Mouse (Mus musculus): ENCODE measurements around the gene Fam131a. TPM values are rescaled to one million over a fixed set of nuclear protein-coding genes. Genes with fewer than 3 reads are reported as not detected.

Fam131a gene
- total RNA-seq, 2 experiments from 2014 or later: 0.26 TPM; not detected in 1

DNA sequence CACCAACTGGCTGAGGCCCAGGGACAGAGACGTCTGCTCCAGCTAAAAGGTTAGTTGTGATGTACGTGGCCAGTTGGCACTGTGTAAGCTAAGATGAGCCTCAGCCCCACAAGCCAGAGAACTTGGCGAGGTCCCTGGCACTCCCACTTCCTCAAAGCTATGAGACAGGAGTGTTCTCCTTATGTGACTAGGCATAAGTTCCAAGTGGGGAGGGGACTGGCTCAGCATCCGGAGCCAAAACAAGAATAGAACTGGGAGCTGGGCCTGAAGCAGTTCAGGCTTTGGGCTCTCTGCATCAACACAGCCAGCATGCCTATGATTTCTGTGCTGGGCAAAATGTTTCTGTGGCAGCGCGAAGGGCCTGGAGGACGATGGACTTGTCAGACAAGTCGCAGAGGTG lies 1.7 kb downstream of the Fam131a start:
- no peak for ATAC-seq (replicated peaks; ENCODE audit: low FRiP score, poor library complexity, severe bottlenecking)

DNA sequence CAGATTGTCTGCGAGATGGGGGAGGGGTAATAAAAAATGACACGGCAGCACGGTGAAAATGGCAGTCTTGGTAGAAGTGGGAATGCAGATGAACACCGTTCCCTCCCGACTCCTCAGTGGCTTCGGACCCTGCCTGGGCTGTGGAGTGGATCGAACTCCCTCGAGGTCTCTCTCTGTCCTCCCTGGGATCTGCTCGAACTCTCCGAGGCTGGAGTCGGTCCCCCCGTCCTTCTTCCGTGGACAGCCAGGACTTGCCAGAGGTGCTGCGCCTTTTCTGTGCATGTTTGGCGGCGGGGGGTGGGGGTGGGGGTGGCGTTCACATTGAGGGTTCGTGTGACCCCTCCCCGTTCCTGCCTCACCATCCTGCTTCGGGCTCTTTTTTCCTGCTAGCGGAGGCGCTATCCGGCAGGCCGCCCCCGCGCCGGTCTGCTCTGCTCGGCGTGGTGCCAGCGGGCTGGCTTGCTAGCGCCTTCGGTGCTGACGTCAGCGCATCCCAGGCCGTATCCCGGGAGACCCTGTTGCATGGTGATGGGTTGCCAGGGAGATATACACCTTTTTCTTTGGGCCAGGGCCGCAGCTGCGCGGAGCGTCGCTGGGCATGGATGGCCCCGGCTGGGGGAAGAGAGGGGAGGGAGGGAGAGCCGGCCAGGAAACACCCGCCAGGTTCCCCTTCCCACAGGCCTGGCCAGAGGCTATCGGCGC lies 2.7 kb downstream of the Fam131a start:
- no peak for ATAC-seq (replicated peaks; ENCODE audit: low FRiP score, poor library complexity, severe bottlenecking)

DNA sequence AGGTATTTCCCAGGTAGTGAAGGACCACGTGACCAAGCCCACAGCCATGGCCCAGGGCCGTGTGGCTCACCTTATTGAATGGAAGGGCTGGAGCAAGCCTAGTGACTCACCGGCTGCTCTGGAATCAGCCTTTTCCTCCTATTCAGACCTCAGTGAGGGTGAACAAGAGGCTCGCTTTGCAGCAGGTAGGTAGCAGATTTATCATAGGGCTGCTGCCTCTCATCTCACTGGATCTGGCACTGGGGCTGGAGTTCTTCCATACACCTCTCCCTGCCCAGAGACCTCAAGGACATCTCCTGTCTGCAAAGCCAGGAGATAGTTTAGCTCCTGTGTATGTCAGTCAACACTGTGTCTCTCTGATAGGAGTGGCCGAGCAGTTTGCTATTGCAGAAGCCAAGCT lies 6.2 kb downstream of the Fam131a start:
- ATAC-seq (replicated peaks; ENCODE audit: low FRiP score, poor library complexity, severe bottlenecking): no peak

DNA sequence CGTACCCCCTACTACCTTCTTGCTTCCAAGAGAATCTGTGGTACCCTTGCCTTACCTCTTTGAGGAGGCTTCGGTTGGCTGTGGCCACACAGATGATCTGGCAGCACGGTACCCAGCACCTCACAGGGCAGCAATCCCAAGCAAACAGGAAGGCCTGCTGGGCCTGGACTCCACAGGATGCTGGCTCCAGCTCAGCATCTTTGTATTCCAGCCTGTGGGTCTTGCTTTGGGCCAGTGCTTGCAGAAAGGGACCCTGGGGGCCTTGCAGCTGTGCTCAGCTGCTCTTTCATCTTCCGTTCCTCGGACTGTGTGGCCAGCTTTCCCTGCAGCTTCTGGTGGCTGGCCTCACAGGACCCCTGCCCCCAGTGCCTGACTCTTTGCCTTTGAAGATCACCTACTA lies 7.0 kb downstream of the Fam131a start:
- no peak for ATAC-seq (replicated peaks; ENCODE audit: low FRiP score, poor library complexity, severe bottlenecking)

DNA sequence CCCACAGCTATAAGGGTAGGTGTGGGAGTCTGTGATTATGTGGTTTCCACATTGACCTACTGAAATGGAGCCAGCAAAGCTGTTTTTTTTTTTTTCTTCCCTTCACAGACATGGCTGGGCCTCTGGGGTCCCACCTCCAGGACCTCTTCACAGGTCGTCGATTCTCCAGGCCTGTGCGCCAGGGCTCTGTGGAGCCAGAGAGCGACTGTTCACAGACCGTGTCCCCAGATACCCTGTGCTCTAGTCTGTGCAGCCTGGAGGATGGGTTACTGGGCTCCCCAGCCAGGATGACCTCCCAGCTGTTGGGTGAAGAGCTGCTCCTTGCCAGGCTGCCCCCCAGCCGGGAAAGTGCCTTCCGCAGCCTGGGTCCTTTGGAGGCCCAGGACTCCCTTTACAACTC lies 8.3 kb downstream of the Fam131a start:
- no peak for ATAC-seq (replicated peaks; ENCODE audit: low FRiP score, poor library complexity, severe bottlenecking)

DNA sequence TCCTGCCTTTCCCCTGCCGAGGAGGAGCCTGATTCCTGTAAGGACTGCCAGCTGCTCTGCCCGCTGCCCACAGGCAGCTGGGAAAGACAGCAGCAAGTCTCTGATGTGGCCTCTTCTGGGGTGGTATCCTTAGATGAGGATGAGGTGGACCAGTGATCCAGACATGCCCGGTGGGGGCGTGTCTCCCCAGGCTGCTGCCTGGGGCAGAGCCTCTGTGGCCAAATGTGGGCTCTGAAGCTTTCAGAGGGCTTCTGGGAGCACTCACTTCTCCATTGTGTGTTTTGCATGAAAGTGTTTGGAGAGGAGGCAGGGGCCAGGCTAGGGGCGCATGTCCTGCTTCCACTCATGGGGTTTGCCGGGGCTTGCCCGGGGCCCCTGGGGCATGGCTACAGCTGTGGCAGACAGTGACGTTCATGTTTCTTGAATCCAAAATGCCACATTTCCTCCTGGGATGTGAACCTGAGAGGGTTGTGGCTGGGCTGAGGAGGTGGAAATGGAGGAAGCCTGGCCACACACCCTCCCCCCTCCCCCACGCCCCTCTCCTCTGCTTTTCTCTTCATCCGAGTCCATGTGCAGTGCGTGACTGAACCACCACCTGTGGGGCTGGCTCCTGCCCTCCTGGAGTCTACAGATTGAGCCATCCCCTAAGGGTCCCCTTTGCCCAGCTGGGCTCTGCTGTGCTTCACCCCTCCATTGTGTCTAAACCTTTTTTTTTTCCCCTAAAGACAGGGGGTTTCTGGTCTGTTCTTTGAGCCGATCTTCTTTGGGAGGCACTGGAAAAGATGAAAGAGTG lies 8.9 kb downstream of the Fam131a start:
- ATAC-seq (replicated peaks; ENCODE audit: low FRiP score, poor library complexity, severe bottlenecking): no peak

DNA sequence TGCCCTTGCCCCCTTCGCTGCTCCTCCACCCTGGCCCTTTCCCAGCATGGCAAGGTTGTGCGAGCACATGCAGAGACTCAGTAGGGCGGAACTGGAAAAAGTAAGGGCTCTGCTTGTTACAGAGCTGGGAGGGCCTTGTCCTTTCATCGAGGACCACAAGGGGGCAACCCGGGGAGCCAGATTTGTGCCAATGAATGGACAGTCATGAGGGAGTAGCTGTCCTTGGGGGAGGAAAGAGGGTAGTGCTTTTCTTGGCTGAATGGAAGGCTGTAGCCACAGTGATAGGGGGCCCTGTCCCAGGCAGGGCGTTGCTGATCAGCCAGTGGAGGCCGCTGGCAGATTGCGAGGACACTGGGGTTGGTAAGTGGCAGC lies 9.5 kb downstream of the Fam131a start:
- ATAC-seq (replicated peaks; ENCODE audit: low FRiP score, poor library complexity, severe bottlenecking): peak; percentile 68

DNA sequence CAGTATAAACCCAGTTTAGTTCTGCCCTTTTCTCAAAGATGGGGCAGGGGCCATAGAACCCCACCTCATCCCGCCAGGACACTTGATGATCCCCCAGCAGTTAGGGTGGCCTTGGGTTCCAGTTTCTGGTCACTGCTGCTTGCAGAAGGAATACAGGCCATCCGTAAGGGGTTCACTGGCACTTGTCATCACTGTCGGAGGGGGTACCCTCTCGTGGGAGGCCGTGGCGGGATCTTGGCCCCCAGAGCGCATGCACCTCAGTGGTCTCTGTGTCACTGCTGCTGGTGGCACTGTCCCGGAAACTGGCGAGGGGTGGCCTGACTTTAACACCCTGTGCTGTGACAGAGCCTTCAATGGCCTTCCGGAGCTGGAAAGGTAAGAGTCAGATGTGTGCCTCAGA lies 10.0 kb downstream of the Fam131a start:
- no peak for ATAC-seq (replicated peaks; ENCODE audit: low FRiP score, poor library complexity, severe bottlenecking)

DNA sequence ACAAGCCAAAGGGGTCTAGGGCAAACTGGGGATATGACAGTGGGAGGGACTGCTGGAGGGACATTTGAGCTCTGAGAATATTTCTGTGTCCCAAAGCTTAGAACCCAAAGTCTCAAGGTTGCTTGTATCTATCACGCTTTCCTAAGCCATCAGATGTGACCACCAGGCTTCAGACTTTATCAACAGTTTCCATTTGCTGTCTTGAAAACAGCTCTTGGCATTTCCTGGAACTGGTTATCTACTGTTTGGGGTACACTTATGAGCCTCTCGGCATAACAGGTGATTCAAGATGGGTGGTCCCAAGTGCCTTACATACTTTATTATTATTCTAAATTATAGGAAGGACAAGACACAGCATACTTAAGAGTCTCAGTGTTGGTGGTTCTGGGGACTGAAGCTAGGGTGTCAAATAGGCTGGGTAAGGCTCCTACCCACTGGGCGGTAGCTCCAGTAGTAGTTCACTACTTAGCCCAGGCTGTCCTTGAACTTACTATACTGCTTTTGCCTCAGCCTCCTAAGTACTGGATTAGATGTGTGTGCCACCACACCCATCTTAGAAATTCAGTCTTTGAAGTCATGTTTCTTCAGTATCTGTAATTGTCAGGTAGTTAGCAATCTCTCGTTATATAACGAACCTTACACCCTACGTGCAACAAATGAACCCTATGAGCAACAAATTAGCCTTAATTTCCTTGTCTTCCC lies 10.8 kb downstream of the Fam131a start:
- no peak for ATAC-seq (replicated peaks; ENCODE audit: low FRiP score, poor library complexity, severe bottlenecking)

DNA sequence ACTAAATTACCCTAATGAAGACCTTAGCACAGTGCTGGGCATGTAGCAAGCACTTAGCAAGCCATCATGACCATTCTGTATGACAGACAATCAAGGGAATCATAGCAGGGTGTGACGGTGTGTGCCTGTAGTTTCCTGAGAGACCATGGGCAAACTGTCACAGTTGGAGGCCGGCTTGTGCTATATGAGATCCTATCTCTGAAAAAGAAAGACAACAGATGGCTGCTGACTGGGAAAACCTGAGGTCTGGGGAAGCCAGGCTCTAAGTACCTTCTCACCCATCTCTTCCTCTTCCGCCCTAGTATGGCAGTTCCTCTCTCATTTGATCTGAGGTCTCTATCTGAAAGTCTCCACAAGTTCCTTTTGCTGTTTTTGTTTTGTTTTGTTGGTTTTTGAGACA lies 12.7 kb downstream of the Fam131a start:
- ATAC-seq (replicated peaks; ENCODE audit: low FRiP score, poor library complexity, severe bottlenecking): no peak

DNA sequence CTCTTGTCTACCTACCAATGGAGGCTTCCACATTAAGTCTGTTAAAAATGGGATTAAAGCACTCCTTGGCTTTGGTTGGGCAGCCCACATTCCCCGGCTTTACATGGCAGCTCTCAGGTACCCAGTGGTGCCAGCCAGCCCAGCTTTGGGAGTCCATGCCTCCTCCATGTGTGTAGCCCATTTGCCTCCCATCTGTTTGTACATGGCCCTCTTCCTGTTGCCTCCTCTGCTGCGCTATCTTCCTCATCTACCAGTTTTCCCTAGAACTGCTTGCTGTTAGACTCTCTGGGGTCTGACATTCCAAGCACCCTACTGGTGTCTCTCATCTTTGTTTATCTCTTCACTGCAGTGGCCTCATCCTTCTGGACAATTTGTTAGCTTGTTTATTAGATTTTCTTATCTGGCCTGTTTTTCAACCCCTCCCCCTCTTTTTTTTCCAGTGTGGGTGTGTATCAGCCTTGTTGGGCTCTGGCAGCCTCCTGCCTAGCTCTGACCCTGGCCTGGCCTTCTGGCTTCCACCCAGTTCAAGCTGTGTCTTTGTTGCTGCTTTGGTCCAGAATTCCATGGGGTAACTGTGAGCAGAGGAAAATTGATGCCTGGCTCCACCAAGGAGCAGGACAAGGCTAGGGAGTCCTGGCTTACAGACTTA lies 13.5 kb downstream of the Fam131a start:
- ATAC-seq (replicated peaks; ENCODE audit: low FRiP score, poor library complexity, severe bottlenecking): no peak

DNA sequence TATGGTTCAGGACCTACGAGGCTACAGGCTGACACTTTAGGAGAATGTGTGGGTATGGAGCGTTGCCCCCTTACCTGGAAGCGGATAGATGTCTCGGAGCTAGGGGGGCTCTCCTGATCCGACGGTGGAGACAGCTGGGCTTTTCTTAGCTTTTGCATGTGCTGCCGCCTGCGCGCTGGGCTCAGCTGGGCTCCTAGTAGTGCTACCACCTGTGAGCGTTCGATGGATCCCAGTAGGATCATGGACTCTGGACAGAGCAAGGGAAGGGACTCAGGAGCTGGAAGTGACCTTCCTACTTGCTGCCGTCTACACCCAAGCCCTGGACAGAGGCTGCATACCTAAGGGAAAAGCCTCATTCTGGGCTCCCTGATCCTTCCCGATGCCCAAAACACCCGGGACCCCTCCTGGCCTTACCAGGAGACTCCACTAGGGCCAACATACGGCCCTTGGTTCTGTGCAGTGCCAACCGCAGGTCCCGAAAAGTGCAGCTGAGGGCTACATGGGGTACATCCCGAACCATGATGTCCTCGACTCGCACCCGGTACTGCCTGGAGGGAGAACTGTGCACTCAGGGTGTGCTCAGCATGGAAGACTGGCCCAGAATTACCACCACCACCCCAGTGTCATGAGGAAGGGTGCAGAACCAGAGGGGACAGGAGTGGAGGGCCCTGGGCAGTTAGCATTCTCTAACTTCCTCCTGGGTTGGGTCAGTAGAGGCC lies 15.3 kb downstream of the Fam131a start:
- ATAC-seq (replicated peaks; ENCODE audit: low FRiP score, poor library complexity, severe bottlenecking): no peak

DNA sequence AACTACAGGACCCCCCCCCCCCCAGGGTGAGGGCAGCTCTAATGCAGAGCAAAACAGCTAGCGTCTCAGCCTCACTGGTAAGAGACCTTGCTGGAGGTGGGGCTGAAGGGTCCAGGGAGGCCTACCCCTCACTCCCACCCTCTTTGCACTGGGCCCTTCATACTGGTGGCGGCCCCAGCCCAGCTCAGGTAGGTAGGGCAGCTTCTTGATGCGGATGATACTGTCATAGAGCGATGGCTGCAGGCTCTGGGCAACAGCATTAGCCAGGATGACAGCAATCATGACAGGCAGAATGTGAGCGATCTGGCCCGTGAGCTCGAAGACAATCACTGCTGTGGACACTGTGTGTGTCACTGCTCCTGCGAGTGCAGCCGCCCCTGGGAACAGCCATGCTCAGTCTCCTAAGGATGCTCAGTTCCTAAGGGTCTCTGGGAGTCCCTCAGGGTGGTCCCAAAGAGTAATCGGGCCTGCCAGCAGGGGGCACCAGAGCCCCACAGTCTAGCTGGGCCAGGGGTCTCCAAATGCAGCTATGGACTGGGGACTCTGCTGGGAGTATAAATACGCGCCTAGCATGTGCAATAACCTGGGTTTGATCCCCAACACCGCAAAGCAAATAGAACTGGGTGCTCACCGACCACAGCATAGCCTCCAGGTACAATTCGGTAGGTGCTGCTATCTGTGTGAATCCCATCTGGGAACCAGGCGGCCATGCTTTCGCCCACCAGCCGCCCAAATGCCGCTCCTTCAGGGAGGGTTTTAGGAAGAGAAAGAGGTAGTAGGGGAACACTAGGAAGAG lies 16.1 kb downstream of the Fam131a start:
- ATAC-seq (replicated peaks; ENCODE audit: low FRiP score, poor library complexity, severe bottlenecking): no peak

DNA sequence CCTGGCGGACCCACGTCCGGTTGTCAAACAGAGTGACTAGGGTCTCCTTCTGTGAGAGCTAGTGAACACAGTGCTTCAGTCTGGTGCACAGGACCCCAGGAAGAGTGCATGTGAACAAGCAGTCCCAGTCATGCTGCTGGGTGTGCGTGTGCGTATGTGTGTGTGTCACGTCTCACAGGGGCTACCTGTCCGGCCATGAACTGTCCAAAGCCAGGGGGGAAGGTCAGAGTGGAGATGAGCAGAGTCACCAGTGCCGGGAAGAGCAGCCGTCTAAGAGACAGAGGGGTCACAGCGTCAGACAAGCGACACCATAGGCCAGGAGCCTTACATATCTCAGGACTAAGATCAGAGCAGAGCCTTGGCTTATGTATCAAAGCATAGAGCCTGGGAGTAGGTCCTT lies 17.3 kb downstream of the Fam131a start:
- no peak for ATAC-seq (replicated peaks; ENCODE audit: low FRiP score, poor library complexity, severe bottlenecking)

DNA sequence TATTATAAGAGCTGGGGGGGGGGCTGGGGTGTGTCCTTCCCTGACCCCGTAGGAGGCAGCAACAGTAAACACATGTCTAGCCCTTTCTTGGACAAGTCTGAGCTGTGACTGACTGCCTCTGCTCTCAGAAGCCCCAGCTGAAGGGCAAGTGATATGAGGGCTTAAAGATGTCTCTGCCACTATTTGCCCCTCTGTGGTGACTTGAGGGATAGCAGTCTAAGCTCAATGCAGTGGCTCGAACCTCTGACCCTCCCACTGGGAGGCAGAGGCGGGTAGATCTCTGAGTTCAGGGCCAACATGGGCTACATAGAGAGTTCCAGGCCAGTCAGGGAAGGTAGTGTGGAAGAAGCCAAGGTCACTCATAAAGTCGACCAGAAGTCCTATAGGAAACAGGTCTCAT lies 17.8 kb downstream of the Fam131a start:
- 0 out of 2 replicates have a peak, but pooled peaks have one; percentile 18 for ATAC-seq (replicated peaks; ENCODE audit: low FRiP score, poor library complexity, severe bottlenecking)

DNA sequence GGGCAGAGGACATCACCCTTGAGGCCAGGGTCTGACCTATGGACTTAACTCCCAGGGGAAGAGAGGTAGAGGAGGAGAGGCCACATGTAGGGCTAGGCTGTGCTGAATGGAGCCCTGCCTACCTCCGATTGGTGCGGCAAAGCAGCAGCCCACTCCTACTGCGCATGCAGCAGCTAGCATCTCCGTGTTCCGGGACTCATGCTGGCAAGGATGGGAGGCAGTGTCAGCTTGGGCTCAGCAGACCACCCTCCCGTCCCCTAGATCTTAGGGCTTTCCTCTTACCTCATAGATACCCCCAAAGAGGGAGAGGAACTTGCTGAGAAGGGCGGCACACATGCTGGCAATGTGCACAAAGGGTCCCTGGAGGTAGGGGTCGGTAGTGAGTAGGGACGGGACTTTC lies 19.1 kb downstream of the Fam131a start:
- ATAC-seq (replicated peaks; ENCODE audit: low FRiP score, poor library complexity, severe bottlenecking): no peak

DNA sequence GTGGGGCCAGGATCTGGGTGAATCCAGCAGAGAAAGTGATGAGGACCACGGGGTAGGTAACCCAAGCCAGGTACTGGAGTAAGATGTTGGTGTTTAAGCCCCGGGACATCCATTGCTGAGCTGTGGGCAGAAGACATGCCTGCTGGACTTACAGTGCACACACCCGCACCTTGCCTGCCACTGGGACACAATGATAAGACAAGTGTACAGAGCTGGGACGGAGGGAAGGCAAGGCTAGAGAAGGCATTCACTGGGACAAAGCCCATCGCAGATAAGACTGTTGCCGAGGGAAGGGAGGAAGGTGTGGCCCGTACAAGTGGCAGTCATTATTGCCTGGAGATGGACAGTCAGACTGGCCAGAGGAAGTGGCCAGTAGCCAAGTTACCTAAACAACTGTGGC lies 19.8 kb downstream of the Fam131a start:
- ATAC-seq (replicated peaks; ENCODE audit: low FRiP score, poor library complexity, severe bottlenecking): peak; percentile 33

DNA sequence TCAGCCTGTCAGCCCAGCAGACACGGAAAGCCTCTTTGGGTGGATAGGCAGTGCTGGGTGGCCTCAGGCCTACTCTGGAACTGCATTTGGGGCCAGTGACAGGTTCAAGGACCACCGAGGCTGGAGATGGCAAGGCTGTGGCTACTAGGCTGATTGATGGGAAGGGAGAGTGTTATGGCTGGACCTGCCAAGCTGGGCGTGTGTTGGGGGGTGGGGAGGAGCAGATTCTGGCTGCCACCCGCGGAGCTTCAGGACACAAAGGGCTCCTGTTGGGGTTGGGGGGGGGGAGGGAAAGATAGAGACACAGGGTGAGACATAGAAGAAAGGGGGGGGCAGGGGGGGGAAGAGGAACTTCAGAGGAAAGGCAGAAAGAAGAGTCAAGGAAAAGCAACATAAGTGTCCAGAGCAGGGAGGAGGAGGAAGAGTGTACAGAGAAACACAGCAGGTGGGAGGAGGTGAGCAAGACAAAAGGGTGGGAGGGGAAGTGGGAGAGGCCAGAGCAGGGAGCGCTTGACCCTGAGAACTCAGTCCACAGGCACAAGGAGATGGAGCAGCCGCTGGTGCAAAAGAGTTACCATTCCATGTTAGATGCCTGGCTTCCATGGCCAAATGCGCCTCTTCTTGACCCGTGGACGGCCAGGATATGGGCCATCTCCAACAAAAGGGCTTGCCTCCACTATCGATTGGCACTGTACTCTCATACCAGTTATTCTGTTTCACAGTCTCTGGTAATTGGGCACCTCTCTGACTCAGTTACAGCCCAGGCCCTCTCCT lies 21.5 kb downstream of the Fam131a start:
- ATAC-seq (replicated peaks; ENCODE audit: low FRiP score, poor library complexity, severe bottlenecking): no peak

Data from erythroblast, adult 5-6 weeks (primary cell).